Mouse (Mus musculus): ENCODE measurements around the gene Ints11. TPM values are rescaled to one million over a fixed set of nuclear protein-coding genes. Genes with fewer than 3 reads are reported as not detected.

Gene Ints11
- total and polyA plus RNA-seq, 3 experiments: 77.1 to 103 (median 83.9) TPM

DNA sequence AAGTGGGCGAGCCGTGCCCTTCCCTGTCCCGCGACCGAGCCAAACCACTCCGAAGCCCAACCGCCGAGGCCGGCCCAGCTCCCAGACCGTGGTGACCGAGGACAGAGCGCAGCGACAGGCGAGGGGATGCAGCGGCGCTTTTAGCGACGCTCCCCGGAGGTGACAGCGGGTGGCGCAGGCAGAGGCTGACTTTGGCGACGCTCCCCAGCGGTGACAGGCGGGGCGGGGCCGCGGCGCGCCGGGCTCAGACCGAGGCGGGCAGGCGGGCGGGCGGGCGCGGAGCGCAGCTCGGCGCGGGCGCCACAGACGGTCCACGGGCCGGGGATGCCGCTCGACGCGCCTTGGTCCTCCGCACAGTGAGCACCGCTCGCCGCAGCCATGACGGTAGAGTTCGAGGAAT is 22.7 kb downstream of the Ints11 start:
- Histone ChIP-seq H3K4me2 (ENCODE audit: insufficient read depth, low read depth, poor library complexity, severe bottlenecking) (peak overlapping the region; percentile 76; the same call in 1 of the 2 replicates), H3K9ac (ENCODE audit: insufficient read depth, low read depth) (peak overlapping the region; percentile 81), H3K4me1 (ENCODE audit: control insufficient read depth in 1 of 2, insufficient read depth in 2 of 2) (peaks cover 28 to 55% of the 10 kb centered on the region in 2 experiments), H3K4me3 (replicated peaks in 1 of 3; ENCODE audit: low read depth in 2 of 3, low read length in 2 of 3, poor library complexity in 1 of 3) (peak overlapping the region; percentile 71 to 98 (median 78)), H3K27me3 (replicated peaks) (no peaks in the 10 kb centered on the region), H3K36me3 (replicated peaks in 1 of 2; ENCODE audit: control insufficient read depth in 1 of 2, insufficient read depth in 1 of 2, low read length in 1 of 2) (peaks cover 28 to 50% of the 10 kb centered on the region in 2 experiments), H3K9me3 (replicated peaks; ENCODE audit: low read length) (peaks cover 2% of the 10 kb centered on the region), H3K27ac (ENCODE audit: insufficient read depth, low read depth) (peak overlapping the region; percentile 91), H3K79me2 (replicated peaks; ENCODE audit: control insufficient read depth, extremely low read depth, insufficient read depth, poor library complexity, severe bottlenecking) (peaks cover 13% of the 10 kb centered on the region; the same call in 1 of the 2 replicates)
- dilution Hi-C loops (cut with MboI; ENCODE audit: extremely low pct_ligation_motif_present, extremely low pct_unique_long_range_greater_than_20kb, low sequenced_read_pairs): no loop called here
- in situ Hi-C loops (cut with MboI; ENCODE audit: low pct_ligation_motif_present, low pct_unique_long_range_greater_than_20kb, low sequenced_read_pairs): loop anchor here (5.0 kb wide), 1 partner anchor 50 kb away; the partner anchor contains the start of gene Ube2j2
- TF ChIP-seq MAZ (IDR thresholded peaks at IDR 0.05; ENCODE audit: low read depth, low read length) (no peak; the same call in 1 of the 2 replicates), CHD2 (IDR thresholded peaks at IDR 0.05; ENCODE audit: low read length) (no peak), TCF12 (IDR thresholded peaks at IDR 0.05; ENCODE audit: low read depth, low read length) (0 out of 2 replicates have a peak, but pooled peaks have one; percentile 6), SIN3A (IDR thresholded peaks at IDR 0.05; ENCODE audit: low read length) (peak; percentile 19; the same call in 1 of the 2 replicates), ELF1 (IDR thresholded peaks at IDR 0.05; ENCODE audit: low read depth, low read length) (no peak; the same call in 1 of the 2 replicates), JUND (conservative IDR thresholded peaks at IDR 0.05; ENCODE audit: low read depth, low read length) (no peak), NELFE (IDR thresholded peaks at IDR 0.05; ENCODE audit: low read depth, low read length) (no peak; the same call in 1 of the 2 replicates), POLR2AphosphoS2 (IDR thresholded peaks at IDR 0.05; ENCODE audit: low read depth, low read length) (no peak), IRF4 (IDR thresholded peaks at IDR 0.05; ENCODE audit: low read depth, low read length) (peak; percentile 11; the same call in 1 of the 2 replicates), GABPA (IDR thresholded peaks at IDR 0.05; ENCODE audit: insufficient replicate concordance, low read depth, low read length) (no peak), HCFC1 (IDR thresholded peaks at IDR 0.05; ENCODE audit: low read depth, low read length) (no peak; the same call in 1 of the 2 replicates), USF2 (conservative IDR thresholded peaks at IDR 0.05; ENCODE audit: low read depth, low read length) (no peak), MAX (IDR thresholded peaks at IDR 0.05; ENCODE audit: low read length) (no peak), MEF2A (IDR thresholded peaks at IDR 0.05; ENCODE audit: borderline replicate concordance, low read depth, low read length) (no peak), MYC (IDR thresholded peaks at IDR 0.05; ENCODE audit: low read depth, low read length) (no peak), CHD1 (IDR thresholded peaks at IDR 0.05; ENCODE audit: low read depth, low read length) (no peak), BHLHE40 (IDR thresholded peaks at IDR 0.05; ENCODE audit: low read depth, low read length) (no peak), ETS1 (conservative IDR thresholded peaks at IDR 0.05; ENCODE audit: low read depth, low read length) (no peak), CTCF (conservative IDR thresholded peaks at IDR 0.05 in 1 of 2, IDR thresholded peaks at IDR 0.05 in 1 of 2; ENCODE audit: low read depth in 2 of 2, low read length in 2 of 2) (peak in 1 of 2 experiments; percentile 13; a peak in 2 of 4 replicates), USF1 (IDR thresholded peaks at IDR 0.05; ENCODE audit: low read depth, low read length) (no peak), E2F4 (IDR thresholded peaks at IDR 0.05; ENCODE audit: insufficient replicate concordance, low read depth, low read length) (no peak), SMC3 (IDR thresholded peaks at IDR 0.05; ENCODE audit: low read depth, low read length) (no peak), ZC3H11A (IDR thresholded peaks at IDR 0.05; ENCODE audit: low read depth, low read length) (no peak), RCOR1 (conservative IDR thresholded peaks at IDR 0.05; ENCODE audit: low read depth, low read length) (no peak), KAT2A (IDR thresholded peaks at IDR 0.05; ENCODE audit: insufficient replicate concordance, low read length) (no peak), POLR2A (IDR thresholded peaks at IDR 0.05; ENCODE audit: low read depth, low read length) (peak; percentile 33; the same call in 1 of the 2 replicates), TBP (conservative IDR thresholded peaks at IDR 0.05; ENCODE audit: low read depth, low read length) (no peak), EP300 (IDR thresholded peaks at IDR 0.05; ENCODE audit: low read length) (no peak), MAFK (IDR thresholded peaks at IDR 0.05; ENCODE audit: insufficient replicate concordance, low read length) (no peak), RAD21 (IDR thresholded peaks at IDR 0.05; ENCODE audit: low read depth, low read length) (no peak), PAX5 (IDR thresholded peaks at IDR 0.05; ENCODE audit: low read length) (no peak), NRF1 (IDR thresholded peaks at IDR 0.05; ENCODE audit: low read depth, low read length) (peak; percentile 40), ZMIZ1 (IDR thresholded peaks at IDR 0.05; ENCODE audit: low read depth, low read length) (no peak), ZNF384 (IDR thresholded peaks at IDR 0.05; ENCODE audit: low read depth, low read length) (no peak), JUN (IDR thresholded peaks at IDR 0.05; ENCODE audit: insufficient read depth, low read depth, low read length) (no peak), ZKSCAN1 (IDR thresholded peaks at IDR 0.05; ENCODE audit: borderline replicate concordance, low read depth, low read length) (no peak), MXI1 (IDR thresholded peaks at IDR 0.05; ENCODE audit: low read depth, low read length) (no peak), UBTF (IDR thresholded peaks at IDR 0.05; ENCODE audit: low read depth, low read length) (peak; percentile 95)
- peak; percentile 75 for DNase-seq (ENCODE audit: extremely low read depth)

Data from CH12.LX (cell line).